In the genomic region with DNA sequence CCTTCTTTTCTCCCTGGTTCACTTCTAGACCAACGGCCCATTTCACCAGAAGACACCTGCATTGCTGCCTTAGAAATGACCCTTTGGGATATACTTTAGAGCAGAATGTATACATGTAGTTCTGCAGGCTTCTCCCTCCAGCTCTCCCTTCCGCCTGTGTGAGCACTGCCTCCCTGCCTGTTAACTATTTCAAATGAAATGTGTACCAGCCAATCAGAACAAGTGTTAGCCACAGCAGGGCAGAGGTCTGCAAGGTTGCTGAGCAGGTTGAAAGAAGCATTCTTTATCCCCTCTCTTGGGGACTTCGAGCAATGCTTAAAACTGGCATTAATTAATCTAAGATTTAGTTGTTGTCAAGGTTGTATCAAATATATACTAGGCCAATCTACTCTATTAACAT, we compare ENCODE assay signal across 34 mouse cellular contexts. TPM values are rescaled to one million over a fixed set of nuclear protein-coding genes. Genes with fewer than 3 reads are reported as not detected.
"Had no signal": no experiment of that assay in that cellular context is flagged by ENCODE, and none has a peak within 500 bp of the region (broad histone marks: within the 10 kb centered on the region; RNA-seq: fewer than 3 reads in every experiment).

No protein-coding gene starts in this region.

- H3K4me1 ChIP-seq: heart, embryonic 10.5 days; heart, embryonic 12.5 days; heart, embryonic 13.5 days; heart, embryonic 15.5 days; hindbrain, embryonic 13.5 days; hindbrain, embryonic 15.5 days; intestine, embryonic 15.5 days had no signal

- H3K27me3 ChIP-seq: heart, embryonic 12.5 days; heart, embryonic 13.5 days; heart, embryonic 15.5 days; hindbrain, embryonic 12.5 days; hindbrain, embryonic 13.5 days; hindbrain, embryonic 15.5 days; intestine, embryonic 15.5 days had no signal

- H3K4me2 ChIP-seq: heart, embryonic 11.5 days; heart, embryonic 12.5 days; heart, embryonic 13.5 days; heart, embryonic 15.5 days; hindbrain, embryonic 12.5 days; hindbrain, embryonic 13.5 days; hindbrain, embryonic 14.5 days; hindbrain, embryonic 15.5 days; intestine, embryonic 15.5 days had no signal

- H3K27ac ChIP-seq: heart, embryonic 10.5 days; heart, embryonic 13.5 days; heart, embryonic 15.5 days; hindbrain, embryonic 10.5 days; hindbrain, embryonic 12.5 days; hindbrain, embryonic 13.5 days; hindbrain, embryonic 14.5 days; hindbrain, embryonic 15.5 days; hindbrain, postnatal 0 days; intestine, embryonic 15.5 days; kidney, postnatal 0 days; layer of hippocampus, adult 2 months; left cerebral cortex, adult 2 months had no signal

- H3K9me3 ChIP-seq: heart, embryonic 10.5 days; heart, embryonic 12.5 days; heart, embryonic 13.5 days; heart, embryonic 15.5 days; hindbrain, embryonic 10.5 days; hindbrain, embryonic 12.5 days; hindbrain, embryonic 13.5 days; hindbrain, embryonic 15.5 days; intestine, embryonic 15.5 days had no signal

- ATAC-seq: hindbrain, embryonic 16.5 days; hindbrain, postnatal 0 days; inflammation-experienced regulatory T-cells, adult 6 months; intestine, embryonic 16.5 days; intestine, postnatal 0 days had no signal

- H3K36me3 ChIP-seq: heart, embryonic 10.5 days; heart, embryonic 12.5 days; heart, embryonic 13.5 days; heart, embryonic 15.5 days; hindbrain, embryonic 10.5 days; hindbrain, embryonic 12.5 days; hindbrain, embryonic 13.5 days; hindbrain, embryonic 15.5 days; intestine, embryonic 15.5 days had no signal

- H3K4me3 ChIP-seq: heart, embryonic 10.5 days; heart, embryonic 12.5 days; heart, embryonic 13.5 days; heart, embryonic 15.5 days; hindbrain, embryonic 10.5 days; hindbrain, embryonic 12.5 days; hindbrain, embryonic 13.5 days; hindbrain, embryonic 15.5 days; intestine, embryonic 15.5 days; layer of hippocampus, adult 2 months; left cerebral cortex, adult 2 months had no signal

- DNase-seq: heart, postnatal 10 days; heart, postnatal 14 days; heart, postnatal 36 days; heart, postnatal 4 days; kidney, adult 11 months; kidney, adult 2 months; kidney, adult 8-10 months; kidney, adult 9 months; kidney, postnatal 25 days; kidney, postnatal 36 days; kidney, postnatal 4 days; layer of hippocampus, adult 9-11 months; layer of hippocampus, postnatal 36 days had no signal

- H3K9ac ChIP-seq: heart, embryonic 12.5 days; heart, embryonic 13.5 days; heart, embryonic 15.5 days; hindbrain, embryonic 12.5 days; hindbrain, embryonic 13.5 days; hindbrain, embryonic 14.5 days; hindbrain, embryonic 15.5 days; intestine, embryonic 15.5 days had no signal

RNA-seq across cellular contexts. Expression of a gene that starts 53.8 kb away (rescaled TPM):
- total RNA-seq: hematopoietic stem cell, adult 5-6 weeks had no signal
- polyA plus RNA-seq: heart, embryonic 10.5 days; heart, embryonic 11.5 days; heart, embryonic 12.5 days; heart, embryonic 13.5 days; hindbrain, embryonic 10.5 days; inflammation-experienced regulatory T-cells, adult 6 months; intestine, embryonic 14.5 days; intestine, embryonic 16.5 days; intestine, postnatal 0 days had no signal
